Mouse (Mus musculus): ENCODE measurements around the gene 1700008O03Rik.

1700008O03Rik gene

GRCm38 (mm10) chr7:44311713-44312304 is 73.8 kb downstream of the 1700008O03Rik start:
- peak; percentile 94 for DNase-seq (ENCODE audit: low read depth, low spot score)
- Histone ChIP-seq H3K36me3 (ENCODE audit: control insufficient read depth, insufficient read depth, low read length, poor library complexity, severe bottlenecking) (peaks cover 2% of the 10 kb centered on the region; the same call in 1 of the 2 replicates), H3K27me3 (ENCODE audit: control insufficient read depth, insufficient read depth, low read length, poor library complexity, severe bottlenecking) (no peaks in the 10 kb centered on the region)

- DNase-seq (ENCODE audit: low read depth, low spot score) = peak; percentile 53
- H3K36me3 ChIP-seq (ENCODE audit: control insufficient read depth, insufficient read depth, low read length, poor library complexity, severe bottlenecking) = peaks cover 2% of the 10 kb centered on the region; the same call in 1 of the 2 replicates
- no peaks in the 10 kb centered on the region for H3K27me3 ChIP-seq (ENCODE audit: control insufficient read depth, insufficient read depth, low read length, poor library complexity, severe bottlenecking)
Observed at GRCm38 (mm10) chr7:44310878-44311712, 74.5 kb downstream of the 1700008O03Rik start.

GRCm38 (mm10) chr7:44310285-44310877 is 75.2 kb downstream of the 1700008O03Rik start:
- peak; percentile 46 for DNase-seq (ENCODE audit: low read depth, low spot score)
- H3K36me3 ChIP-seq (ENCODE audit: control insufficient read depth, insufficient read depth, low read length, poor library complexity, severe bottlenecking) = peaks cover 2% of the 10 kb centered on the region; the same call in 1 of the 2 replicates
- no peaks in the 10 kb centered on the region for H3K27me3 ChIP-seq (ENCODE audit: control insufficient read depth, insufficient read depth, low read length, poor library complexity, severe bottlenecking)

Measured in splenic B cell, adult 2 months (primary cell).